Mouse (Mus musculus): ENCODE data around the gene Ppp3r2. TPM values are rescaled to one million over a fixed set of nuclear protein-coding genes. Genes with fewer than 3 reads are reported as not detected.

The Ppp3r2 gene
- polyA plus RNA-seq (2015; fragmentation: Nextera tagmentation; extraction: Ambion mirVana), result 0.68 and 0.75 TPM in 2 replicates

DNA sequence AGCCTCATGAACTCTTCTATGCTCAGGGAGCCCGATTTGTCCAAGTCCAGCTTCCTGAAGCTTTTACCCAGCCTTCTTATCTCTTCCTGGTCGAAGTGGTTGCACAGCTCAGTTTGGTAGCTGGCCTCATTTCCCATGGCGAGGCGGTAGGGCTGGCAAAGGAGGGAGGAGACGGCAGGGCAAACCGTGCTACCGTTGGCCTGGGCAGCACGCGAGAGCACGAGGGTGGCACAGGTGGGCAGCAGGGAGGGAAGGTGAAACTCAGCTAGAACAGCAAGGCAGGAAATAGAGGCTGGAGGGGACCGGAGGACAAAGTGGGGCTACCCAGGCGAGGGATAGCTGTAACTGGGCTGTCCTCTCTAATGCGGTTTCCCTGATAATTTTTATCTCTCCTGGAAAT is at the start of gene Ppp3r2:
Ppp3r2 (minus strand) TSS at position 213 of the 400 bp plus-strand sequence.
- Histone ChIP-seq H3K9me3 (replicated peaks; ENCODE audit: control insufficient read depth, low read length, poor library complexity, severe bottlenecking) (no peaks in the 10 kb centered on the region), H3K27me3 (ENCODE audit: control insufficient read depth, insufficient read depth, low read depth, low read length) (no peaks in the 10 kb centered on the region), H3K4me1 (ENCODE audit: control insufficient read depth, insufficient read depth, low read length) (no peaks in the 10 kb centered on the region), H3K27ac (ENCODE audit: low read length) (no peak within 1 kb of the TSS), H3K4me2 (ENCODE audit: low read length) (no peak within 1 kb of the TSS), H3K36me3 (ENCODE audit: control insufficient read depth, insufficient read depth, low read length) (no peaks in the 10 kb centered on the region), H3K4me3 (ENCODE audit: low read depth, low read length) (no peak within 1 kb of the TSS), H3K9ac (ENCODE audit: low read depth, low read length) (no peak within 1 kb of the TSS)
- WGBS, result 91% methylated on average over 13 of the region's 13 CpGs
- ATAC-seq, result no peak

DNA sequence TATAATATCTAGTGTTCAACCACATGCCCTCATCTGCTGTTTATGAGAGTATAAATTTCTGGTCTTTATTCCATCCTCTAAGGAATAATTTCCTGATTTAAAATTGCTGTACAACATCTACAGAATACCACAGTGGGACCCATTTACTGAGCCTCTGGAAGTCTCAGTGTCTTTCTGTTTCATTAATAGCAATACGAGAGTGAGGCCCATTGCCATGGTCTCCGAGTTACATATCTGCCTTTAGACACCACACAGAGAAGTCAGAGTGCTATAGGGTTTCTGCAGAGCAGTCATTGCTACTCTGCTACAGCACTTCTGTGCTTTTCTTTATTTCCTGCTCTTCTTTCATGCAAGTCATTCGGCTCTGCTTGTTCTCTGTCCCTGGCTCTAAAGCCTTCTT is 47.5 kb upstream of the Ppp3r2 start:
- Histone ChIP-seq H3K9ac (ENCODE audit: low read depth, low read length) (no peak overlapping the region), H3K27ac (ENCODE audit: low read length) (peak overlapping the region; percentile 28; the same call in 1 of the 2 replicates), H3K27me3 (ENCODE audit: control insufficient read depth, insufficient read depth, low read depth, low read length) (no peaks in the 10 kb centered on the region), H3K9me3 (replicated peaks; ENCODE audit: control insufficient read depth, low read length, poor library complexity, severe bottlenecking) (no peaks in the 10 kb centered on the region), H3K36me3 (ENCODE audit: control insufficient read depth, insufficient read depth, low read length) (no peaks in the 10 kb centered on the region), H3K4me2 (ENCODE audit: low read length) (no peak overlapping the region), H3K4me1 (ENCODE audit: control insufficient read depth, insufficient read depth, low read length) (peaks cover 4% of the 10 kb centered on the region), H3K4me3 (ENCODE audit: low read depth, low read length) (no peak overlapping the region)
- 25% methylated on average over 3 of the region's 3 CpGs for WGBS
- ATAC-seq, result no peak

DNA sequence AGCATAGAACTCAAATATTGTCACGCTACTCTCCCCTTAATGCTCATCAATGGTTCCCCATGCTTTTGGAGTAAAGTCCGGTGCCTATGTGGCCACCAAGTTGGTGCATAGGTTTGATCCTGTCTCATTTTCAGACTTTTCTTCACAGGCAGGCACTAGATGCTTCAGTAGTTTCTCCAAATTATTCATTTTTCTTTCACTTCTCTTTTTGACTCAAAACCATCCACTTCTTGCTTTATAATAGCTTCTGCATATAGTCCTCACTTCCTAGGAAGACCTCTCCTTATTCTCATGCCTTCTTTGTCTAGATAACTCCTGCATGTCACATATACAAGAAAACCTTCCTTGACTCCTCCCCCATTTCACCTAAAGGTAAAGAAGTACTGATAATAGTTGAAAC is 42.1 kb upstream of the Ppp3r2 start:
- H3K4me3 ChIP-seq (ENCODE audit: low read depth, low read length), result no peak overlapping the region
- no peak for ATAC-seq
- H3K27ac ChIP-seq (ENCODE audit: low read length), result no peak overlapping the region
- no peaks in the 10 kb centered on the region for H3K9me3 ChIP-seq (replicated peaks; ENCODE audit: control insufficient read depth, low read length, poor library complexity, severe bottlenecking)
- no peaks in the 10 kb centered on the region for H3K36me3 ChIP-seq (ENCODE audit: control insufficient read depth, insufficient read depth, low read length)
- WGBS, result 93% methylated on average over 2 of the region's 2 CpGs
- H3K4me1 ChIP-seq (ENCODE audit: control insufficient read depth, insufficient read depth, low read length), result no peaks in the 10 kb centered on the region
- H3K9ac ChIP-seq (ENCODE audit: low read depth, low read length), result no peak overlapping the region
- no peak overlapping the region for H3K4me2 ChIP-seq (ENCODE audit: low read length)
- no peaks in the 10 kb centered on the region for H3K27me3 ChIP-seq (ENCODE audit: control insufficient read depth, insufficient read depth, low read depth, low read length)

DNA sequence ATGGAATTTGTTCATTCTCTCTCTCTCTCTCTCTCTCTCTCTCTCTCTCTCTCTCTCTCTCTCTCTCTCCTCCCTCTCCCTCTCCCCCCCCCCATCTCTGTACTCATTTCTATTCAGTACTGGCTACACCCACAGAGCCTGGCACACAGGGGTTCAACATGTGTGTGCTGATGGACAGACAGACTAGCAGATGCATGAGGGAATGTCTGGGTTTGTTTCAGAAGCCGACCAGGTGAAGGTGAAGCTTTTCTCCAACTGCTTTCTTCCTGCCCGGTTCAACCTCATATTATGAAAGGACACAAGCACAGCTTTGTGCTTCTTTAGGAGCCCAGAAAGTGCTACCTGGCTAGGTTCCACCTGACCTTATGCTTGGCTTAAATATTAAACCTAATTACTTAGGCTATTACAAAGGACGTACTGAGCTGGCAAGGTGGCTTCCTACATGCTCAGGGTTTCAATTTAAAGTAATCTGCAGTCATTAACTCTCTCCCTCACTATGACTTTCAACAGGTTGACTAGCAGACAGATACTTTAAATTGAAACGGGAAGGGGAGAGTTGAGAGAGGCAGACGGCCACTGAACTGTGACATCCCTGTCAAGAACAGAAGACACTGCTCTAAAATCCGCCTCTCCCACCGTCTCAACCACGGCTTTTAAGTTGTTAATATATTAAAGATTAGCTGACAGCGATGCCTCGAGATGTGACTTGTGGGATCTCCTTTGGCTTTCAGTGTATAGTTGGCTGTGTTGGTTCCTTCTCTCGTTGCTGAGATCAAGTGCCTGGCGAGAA is 9.8 kb upstream of the Ppp3r2 start:
- Histone ChIP-seq H3K27me3 (ENCODE audit: control insufficient read depth, insufficient read depth, low read depth, low read length) (no peaks in the 10 kb centered on the region), H3K4me2 (ENCODE audit: low read length) (no peak overlapping the region), H3K9me3 (replicated peaks; ENCODE audit: control insufficient read depth, low read length, poor library complexity, severe bottlenecking) (no peaks in the 10 kb centered on the region), H3K36me3 (ENCODE audit: control insufficient read depth, insufficient read depth, low read length) (no peaks in the 10 kb centered on the region), H3K4me3 (ENCODE audit: low read depth, low read length) (no peak overlapping the region), H3K4me1 (ENCODE audit: control insufficient read depth, insufficient read depth, low read length) (peaks cover 4% of the 10 kb centered on the region; the same call in 1 of the 2 replicates), H3K27ac (ENCODE audit: low read length) (no peak overlapping the region), H3K9ac (ENCODE audit: low read depth, low read length) (no peak overlapping the region)
- 45% methylated on average over 12 of the region's 12 CpGs for WGBS
- ATAC-seq, result no peak

DNA sequence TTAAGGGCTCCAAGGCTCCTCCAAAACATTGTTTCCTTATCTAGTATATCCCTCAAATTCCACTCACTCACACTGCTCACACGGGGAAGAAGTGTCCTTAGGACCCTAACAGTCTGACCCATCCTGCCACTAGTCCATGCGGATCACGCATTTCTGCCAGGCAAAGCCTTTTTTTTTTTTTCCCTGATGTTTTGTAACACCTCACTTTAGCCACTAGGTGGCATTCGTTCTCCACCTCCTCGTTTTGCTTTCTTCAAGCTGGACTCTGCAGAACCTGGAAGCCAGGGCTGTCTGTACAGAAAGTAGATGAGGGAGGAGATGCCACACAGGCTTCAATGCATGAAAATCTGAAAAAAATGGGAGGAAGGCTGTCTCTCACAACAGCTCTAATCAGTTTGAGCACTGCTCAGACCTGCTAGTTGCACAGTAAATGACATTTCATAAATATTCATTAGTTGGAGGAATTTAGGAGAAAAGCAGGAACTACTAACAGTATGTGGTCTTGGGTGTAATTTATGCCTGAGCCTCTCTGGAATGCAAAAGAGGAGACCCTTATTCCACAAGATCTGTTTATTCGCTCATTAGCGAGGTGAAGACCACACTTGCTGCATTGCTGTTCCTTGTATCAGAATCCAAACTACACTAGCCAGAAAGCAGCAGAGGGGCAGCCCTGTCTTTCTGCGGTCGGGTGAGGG is 6.9 kb upstream of the Ppp3r2 start:
- H3K9me3 ChIP-seq (replicated peaks; ENCODE audit: control insufficient read depth, low read length, poor library complexity, severe bottlenecking), result no peaks in the 10 kb centered on the region
- 0 out of 2 replicates have a peak overlapping the region, but pooled peaks have one; percentile 12 for H3K9ac ChIP-seq (ENCODE audit: low read depth, low read length)
- H3K4me1 ChIP-seq (ENCODE audit: control insufficient read depth, insufficient read depth, low read length), result peaks cover 4% of the 10 kb centered on the region; the same call in 1 of the 2 replicates
- H3K27me3 ChIP-seq (ENCODE audit: control insufficient read depth, insufficient read depth, low read depth, low read length), result no peaks in the 10 kb centered on the region
- H3K4me3 ChIP-seq (ENCODE audit: low read depth, low read length), result no peak overlapping the region
- WGBS, result 12% methylated on average over 9 of the region's 9 CpGs
- no peaks in the 10 kb centered on the region for H3K36me3 ChIP-seq (ENCODE audit: control insufficient read depth, insufficient read depth, low read length)
- H3K27ac ChIP-seq (ENCODE audit: low read length), result 0 out of 2 replicates have a peak overlapping the region, but pooled peaks have one; percentile 15
- H3K4me2 ChIP-seq (ENCODE audit: low read length), result no peak overlapping the region
- peak; percentile 93 for ATAC-seq

DNA sequence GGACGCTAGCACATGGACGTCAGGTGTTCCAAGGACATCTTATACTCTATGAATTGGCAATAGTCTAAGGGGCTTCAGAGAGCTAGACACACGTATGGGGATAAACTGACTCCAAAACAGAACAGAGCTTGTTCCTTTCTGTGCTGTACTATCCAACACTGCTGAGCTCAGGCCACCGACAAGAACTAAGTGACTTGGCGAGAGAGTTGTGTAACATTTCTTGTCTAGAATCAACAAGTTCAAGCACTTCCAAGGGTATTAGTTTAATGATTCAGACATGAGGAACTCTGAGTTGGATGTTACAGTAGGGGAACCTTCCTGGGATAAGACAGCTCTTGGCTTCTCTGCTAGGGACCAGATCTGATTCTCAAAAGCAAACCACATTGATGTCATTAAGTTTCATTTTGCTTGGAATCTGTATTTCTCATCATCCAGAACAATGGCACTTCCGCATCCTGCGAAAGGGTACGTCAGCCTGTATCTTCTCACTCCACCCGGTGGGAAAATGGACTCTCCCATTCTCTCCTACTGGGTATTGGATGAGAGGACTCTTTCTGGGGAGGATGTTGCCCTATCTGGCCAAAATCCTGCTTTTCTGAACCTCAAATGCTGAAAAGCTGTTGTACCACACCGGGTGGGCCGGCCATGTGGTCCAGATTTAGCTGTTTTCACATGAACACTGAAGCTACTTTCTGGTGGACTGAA is 1.5 kb downstream of the Ppp3r2 start:
- 95% methylated on average over 11 of the region's 11 CpGs for WGBS
- H3K27ac ChIP-seq (ENCODE audit: low read length), result no peak overlapping the region
- no peaks in the 10 kb centered on the region for H3K9me3 ChIP-seq (replicated peaks; ENCODE audit: control insufficient read depth, low read length, poor library complexity, severe bottlenecking)
- H3K4me3 ChIP-seq (ENCODE audit: low read depth, low read length), result no peak overlapping the region
- H3K27me3 ChIP-seq (ENCODE audit: control insufficient read depth, insufficient read depth, low read depth, low read length), result no peaks in the 10 kb centered on the region
- H3K36me3 ChIP-seq (ENCODE audit: control insufficient read depth, insufficient read depth, low read length), result no peaks in the 10 kb centered on the region
- H3K4me1 ChIP-seq (ENCODE audit: control insufficient read depth, insufficient read depth, low read length), result no peaks in the 10 kb centered on the region
- no peak overlapping the region for H3K4me2 ChIP-seq (ENCODE audit: low read length)
- no peak overlapping the region for H3K9ac ChIP-seq (ENCODE audit: low read depth, low read length)
- ATAC-seq, result no peak

DNA sequence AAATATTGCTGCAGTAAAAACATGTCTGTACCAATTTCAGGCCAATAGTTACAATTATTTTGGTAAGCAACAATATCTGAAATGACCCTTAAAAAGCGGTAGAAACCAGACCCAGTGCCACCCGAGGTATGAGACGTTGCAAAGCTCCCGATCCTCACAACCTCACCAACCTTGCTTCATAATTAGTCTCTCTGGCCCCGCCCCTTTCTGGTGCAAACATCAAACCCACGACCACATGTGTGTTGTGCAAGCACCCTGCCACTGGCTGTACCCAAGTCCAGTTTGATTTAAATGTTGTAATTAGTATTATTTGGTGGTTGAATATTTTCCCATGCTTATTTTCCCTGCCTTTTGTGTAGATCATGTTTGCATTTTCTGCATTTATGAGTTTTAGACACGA is 5.0 kb downstream of the Ppp3r2 start:
- Histone ChIP-seq H3K4me2 (ENCODE audit: low read length) (no peak overlapping the region), H3K36me3 (ENCODE audit: control insufficient read depth, insufficient read depth, low read length) (no peaks in the 10 kb centered on the region), H3K27me3 (ENCODE audit: control insufficient read depth, insufficient read depth, low read depth, low read length) (no peaks in the 10 kb centered on the region), H3K9ac (ENCODE audit: low read depth, low read length) (no peak overlapping the region), H3K4me3 (ENCODE audit: low read depth, low read length) (no peak overlapping the region), H3K9me3 (replicated peaks; ENCODE audit: control insufficient read depth, low read length, poor library complexity, severe bottlenecking) (no peaks in the 10 kb centered on the region), H3K4me1 (ENCODE audit: control insufficient read depth, insufficient read depth, low read length) (no peaks in the 10 kb centered on the region), H3K27ac (ENCODE audit: low read length) (no peak overlapping the region)
- WGBS, result 84% methylated on average over 7 of the region's 7 CpGs
- ATAC-seq, result no peak

DNA sequence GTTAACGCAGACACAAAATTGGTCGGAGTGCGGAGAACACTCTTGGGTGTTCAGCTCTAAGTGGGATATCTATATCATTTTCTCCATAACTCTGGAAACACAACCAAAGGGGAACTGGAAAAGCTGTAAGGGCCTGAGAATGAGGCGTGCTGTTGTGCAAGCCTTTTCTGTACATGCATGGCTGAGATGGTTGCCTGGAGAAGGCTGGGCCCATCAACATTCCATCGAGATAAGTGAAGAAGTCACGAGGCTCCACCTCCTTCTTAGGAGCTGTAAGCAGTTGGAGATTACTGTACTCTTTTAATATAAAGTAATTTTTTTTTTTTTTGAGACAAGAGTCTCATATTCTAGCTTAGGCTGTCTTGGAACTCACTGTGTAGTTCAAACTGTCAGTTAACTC is 5.8 kb downstream of the Ppp3r2 start:
- 93% methylated on average over 6 of the region's 6 CpGs for WGBS
- H3K27me3 ChIP-seq (ENCODE audit: control insufficient read depth, insufficient read depth, low read depth, low read length), result no peaks in the 10 kb centered on the region
- H3K36me3 ChIP-seq (ENCODE audit: control insufficient read depth, insufficient read depth, low read length), result no peaks in the 10 kb centered on the region
- H3K4me3 ChIP-seq (ENCODE audit: low read depth, low read length), result no peak overlapping the region
- no peaks in the 10 kb centered on the region for H3K9me3 ChIP-seq (replicated peaks; ENCODE audit: control insufficient read depth, low read length, poor library complexity, severe bottlenecking)
- H3K9ac ChIP-seq (ENCODE audit: low read depth, low read length), result no peak overlapping the region
- no peaks in the 10 kb centered on the region for H3K4me1 ChIP-seq (ENCODE audit: control insufficient read depth, insufficient read depth, low read length)
- ATAC-seq, result no peak
- H3K27ac ChIP-seq (ENCODE audit: low read length), result no peak overlapping the region
- no peak overlapping the region for H3K4me2 ChIP-seq (ENCODE audit: low read length)

Measured in midbrain, embryonic 16.5 days (tissue).